Comparison of ENCODE assay signal across 22 mouse cellular contexts in genomic region chr7:78294322-78294721, GRCm38 (mm10).
DNase-seq lines count a peak whose midpoint lies in the region; ATAC-seq and TF ChIP-seq lines count a peak whose summit lies in the region.
"Had no signal": no experiment of that assay in that cellular context is flagged by ENCODE, and none has a peak within 500 bp of the region (broad histone marks: within the 10 kb centered on the region; RNA-seq: fewer than 3 reads in every experiment).

No protein-coding gene starts in this region.

- H3K27me3 ChIP-seq in kidney, postnatal 0 days (ENCODE audit: insufficient read depth, low read length) = no peaks in the 10 kb centered on the region
- H3K27me3 ChIP-seq: hindbrain, embryonic 12.5 days; megakaryocyte, embryonic 14.5 days; midbrain, embryonic 13.5 days; neural tube, embryonic 12.5 days had no signal

- no peak overlapping the region for H3K4me3 ChIP-seq in kidney, postnatal 0 days (replicated peaks; ENCODE audit: low read depth, low read length)
- H3K4me3 ChIP-seq: embryonic facial prominence, embryonic 10.5 days; hindbrain, embryonic 12.5 days; megakaryocyte, embryonic 14.5 days; midbrain, embryonic 13.5 days; neural tube, embryonic 12.5 days had no signal

- no peak overlapping the region for H3K9ac ChIP-seq in kidney, postnatal 0 days (ENCODE audit: low read depth, low read length)
- H3K9ac ChIP-seq: hindbrain, embryonic 12.5 days; liver, embryonic 14.5 days; midbrain, embryonic 13.5 days; neural tube, embryonic 12.5 days had no signal

- TF ChIP-seq CTCF in kidney, postnatal 0 days (IDR thresholded peaks at IDR 0.05; ENCODE audit: low read depth) = peak; percentile 36; the same call in 1 of the 2 replicates

- H3K36me3 ChIP-seq in kidney, postnatal 0 days (ENCODE audit: insufficient read depth, low read length) = no peaks in the 10 kb centered on the region
- H3K36me3 ChIP-seq: embryonic facial prominence, embryonic 10.5 days; hindbrain, embryonic 12.5 days; midbrain, embryonic 13.5 days; neural tube, embryonic 12.5 days had no signal

- no peaks in the 10 kb centered on the region for H3K4me1 ChIP-seq in kidney, postnatal 0 days (replicated peaks; ENCODE audit: insufficient read depth, low read length)
- H3K4me1 ChIP-seq: embryonic facial prominence, embryonic 10.5 days; hindbrain, embryonic 12.5 days; megakaryocyte, embryonic 14.5 days; neural tube, embryonic 12.5 days had no signal

- 68% methylated on average over 3 of the region's 3 CpGs for WGBS in kidney, postnatal 0 days

- H3K9me3 ChIP-seq in kidney, postnatal 0 days (replicated peaks; ENCODE audit: low read length) = no peaks in the 10 kb centered on the region
- H3K9me3 ChIP-seq: embryonic facial prominence, embryonic 10.5 days; hindbrain, embryonic 12.5 days; midbrain, embryonic 13.5 days; neural tube, embryonic 12.5 days had no signal

- no peak for ATAC-seq in kidney, postnatal 0 days (replicated peaks; ENCODE audit: low FRiP score, low read depth)
- ATAC-seq: forebrain, embryonic 16.5 days; midbrain, embryonic 13.5 days had no signal

- no peak overlapping the region for H3K4me2 ChIP-seq in kidney, postnatal 0 days (ENCODE audit: low read length)
- H3K4me2 ChIP-seq: hindbrain, embryonic 12.5 days; midbrain, embryonic 13.5 days; neural tube, embryonic 12.5 days had no signal

- no peak overlapping the region for H3K27ac ChIP-seq in kidney, postnatal 0 days
- H3K27ac ChIP-seq: embryonic facial prominence, embryonic 10.5 days; hindbrain, embryonic 12.5 days; liver, embryonic 14.5 days; midbrain, embryonic 13.5 days; neural tube, embryonic 12.5 days had no signal

- peak; percentile 4 for DNase-seq in adrenal gland, adult 2 months
- DNase-seq in adrenal gland, postnatal 25 days = no peak
- DNase-seq in kidney, postnatal 0 days (ENCODE audit: low spot score) = no peak
- DNase-seq in kidney, postnatal 36 days = no peak
- peak; percentile 3 for DNase-seq in lung, postnatal 14 days
- DNase-seq in lung, adult 18-20 months = no peak
- no peak for DNase-seq in urinary bladder, postnatal 25 days (ENCODE audit: low spot score)
- DNase-seq: cerebellum, adult 18-20 months; cerebellum, postnatal 25 days; gastrocnemius, postnatal 14 days; kidney, adult 2 months; kidney, postnatal 10 days; lung, postnatal 36 days; right cerebral cortex, postnatal 14 days; spleen, adult 18-20 months had no signal

Comparison
In these comparisons a context has a peak if more than half of its experiments do, and no peak if none do; other contexts are left out.
1. DNase-seq: peak in adrenal gland, adult 2 months (single experiment) and lung, postnatal 14 days (single experiment); none in adrenal gland, postnatal 25 days (single experiment), kidney, postnatal 0 days (single experiment), kidney, postnatal 36 days (0 of 2), lung, adult 18-20 months (0 of 2) and urinary bladder, postnatal 25 days (single experiment).